Mouse (Mus musculus): ENCODE data around the gene Aatk. TPM values are rescaled to one million over a fixed set of nuclear protein-coding genes. Genes with fewer than 3 reads are reported as not detected.

Gene Aatk
- total RNA-seq (2014; rRNA removed; ENCODE audit: low replicate concordance) (4.7 and 22.1 TPM in 2 replicates), polyA plus RNA-seq (2015; fragmentation: Nextera tagmentation; extraction: Ambion mirVana) (0.63 and 0.71 TPM in 2 replicates)

- Histone ChIP-seq H3K4me3 (ENCODE audit: low read depth, low read length) (peak within 1 kb of the TSS; percentile 45), H3K4me2 (ENCODE audit: low read depth, low read length) (peak within 1 kb of the TSS; percentile 73), H3K9me3 (replicated peaks; ENCODE audit: control insufficient read depth, low read length) (no peaks in the 10 kb centered on the region), H3K9ac (replicated peaks; ENCODE audit: low read depth, low read length) (peak within 1 kb of the TSS; percentile 34; the same call in 1 of the 2 replicates), H3K27me3 (ENCODE audit: control insufficient read depth, insufficient read depth, low read length) (peaks cover 42% of the 10 kb centered on the region), H3K36me3 (replicated peaks; ENCODE audit: control insufficient read depth, insufficient read depth, low read length) (no peaks in the 10 kb centered on the region), H3K27ac (ENCODE audit: low read depth) (no peak within 1 kb of the TSS), H3K4me1 (ENCODE audit: control insufficient read depth, insufficient read depth) (no peaks in the 10 kb centered on the region)
- TF ChIP-seq CTCF (IDR thresholded peaks at IDR 0.05; ENCODE audit: low read depth) (no peak), EP300 (IDR thresholded peaks at IDR 0.05; ENCODE audit: low read depth) (no peak)
- DNase-seq (ENCODE audit: low spot score) (no peak), ATAC-seq (ENCODE audit: insufficient read depth, low read depth) (no peak)
- 5% methylated on average over 46 of the region's 63 CpGs for WGBS
Measured at GRCm38 (mm10) chr11:120046553-120047191, at the start of gene Aatk. TSS of gene Aatk (minus strand) at chr11:120047167.

GRCm38 (mm10) chr11:120092817-120093591, 46.0 kb upstream of the Aatk start:
- Histone ChIP-seq H3K9me3 (replicated peaks; ENCODE audit: control insufficient read depth, low read length) (no peaks in the 10 kb centered on the region), H3K4me3 (ENCODE audit: low read depth, low read length) (no peak overlapping the region), H3K4me1 (ENCODE audit: control insufficient read depth, insufficient read depth) (peaks cover 7% of the 10 kb centered on the region), H3K36me3 (replicated peaks; ENCODE audit: control insufficient read depth, insufficient read depth, low read length) (peaks cover 62% of the 10 kb centered on the region), H3K4me2 (ENCODE audit: low read depth, low read length) (no peak overlapping the region), H3K27me3 (ENCODE audit: control insufficient read depth, insufficient read depth, low read length) (no peaks in the 10 kb centered on the region), H3K27ac (ENCODE audit: low read depth) (no peak overlapping the region), H3K9ac (replicated peaks; ENCODE audit: low read depth, low read length) (no peak overlapping the region)
- ATAC-seq (ENCODE audit: insufficient read depth, low read depth) = no peak
- TF ChIP-seq EP300 (IDR thresholded peaks at IDR 0.05; ENCODE audit: low read depth) (no peak), CTCF (IDR thresholded peaks at IDR 0.05; ENCODE audit: low read depth) (no peak)
- DNase-seq (ENCODE audit: low spot score) = no peak
- 79% methylated on average over 23 of the region's 23 CpGs for WGBS

GRCm38 (mm10) chr11:120090661-120091060, 43.7 kb upstream of the Aatk start:
- H3K36me3 ChIP-seq (replicated peaks; ENCODE audit: control insufficient read depth, insufficient read depth, low read length) = peaks cover 49% of the 10 kb centered on the region
- 89% methylated on average over 4 of the region's 4 CpGs for WGBS
- no peak overlapping the region for H3K4me3 ChIP-seq (ENCODE audit: low read depth, low read length)
- ATAC-seq (ENCODE audit: insufficient read depth, low read depth) (no peak), DNase-seq (ENCODE audit: low spot score) (no peak)
- H3K27me3 ChIP-seq (ENCODE audit: control insufficient read depth, insufficient read depth, low read length) = no peaks in the 10 kb centered on the region
- no peak overlapping the region for H3K9ac ChIP-seq (replicated peaks; ENCODE audit: low read depth, low read length)
- no peaks in the 10 kb centered on the region for H3K9me3 ChIP-seq (replicated peaks; ENCODE audit: control insufficient read depth, low read length)
- TF ChIP-seq EP300 (IDR thresholded peaks at IDR 0.05; ENCODE audit: low read depth) (no peak), CTCF (IDR thresholded peaks at IDR 0.05; ENCODE audit: low read depth) (no peak)
- H3K4me2 ChIP-seq (ENCODE audit: low read depth, low read length) = no peak overlapping the region
- no peak overlapping the region for H3K27ac ChIP-seq (ENCODE audit: low read depth)
- H3K4me1 ChIP-seq (ENCODE audit: control insufficient read depth, insufficient read depth) = no peaks in the 10 kb centered on the region

GRCm38 (mm10) chr11:120086702-120087152, 39.8 kb upstream of the Aatk start, which contains the start of gene Cep131:
TSS of gene Cep131 (minus strand) at chr11:120086827.
- peak within 1 kb of the TSS; percentile 95 for H3K4me2 ChIP-seq (ENCODE audit: low read depth, low read length)
- H3K9ac ChIP-seq (replicated peaks; ENCODE audit: low read depth, low read length) = peak within 1 kb of the TSS; percentile 87
- no peaks in the 10 kb centered on the region for H3K9me3 ChIP-seq (replicated peaks; ENCODE audit: control insufficient read depth, low read length)
- peak within 1 kb of the TSS; percentile 84 for H3K4me3 ChIP-seq (ENCODE audit: low read depth, low read length)
- no peaks in the 10 kb centered on the region for H3K4me1 ChIP-seq (ENCODE audit: control insufficient read depth, insufficient read depth)
- peak; percentile 99 for ATAC-seq (ENCODE audit: insufficient read depth, low read depth)
- peak within 1 kb of the TSS; percentile 43; the same call in 1 of the 2 replicates for H3K27ac ChIP-seq (ENCODE audit: low read depth)
- H3K27me3 ChIP-seq (ENCODE audit: control insufficient read depth, insufficient read depth, low read length) = no peaks in the 10 kb centered on the region
- DNase-seq (ENCODE audit: low spot score) = peak; percentile 97
- H3K36me3 ChIP-seq (replicated peaks; ENCODE audit: control insufficient read depth, insufficient read depth, low read length) = peaks cover 15% of the 10 kb centered on the region
- TF ChIP-seq EP300 (IDR thresholded peaks at IDR 0.05; ENCODE audit: low read depth) (no peak), CTCF (IDR thresholded peaks at IDR 0.05; ENCODE audit: low read depth) (no peak)
- WGBS = under 1% methylated on average over 36 of the region's 42 CpGs

DNA sequence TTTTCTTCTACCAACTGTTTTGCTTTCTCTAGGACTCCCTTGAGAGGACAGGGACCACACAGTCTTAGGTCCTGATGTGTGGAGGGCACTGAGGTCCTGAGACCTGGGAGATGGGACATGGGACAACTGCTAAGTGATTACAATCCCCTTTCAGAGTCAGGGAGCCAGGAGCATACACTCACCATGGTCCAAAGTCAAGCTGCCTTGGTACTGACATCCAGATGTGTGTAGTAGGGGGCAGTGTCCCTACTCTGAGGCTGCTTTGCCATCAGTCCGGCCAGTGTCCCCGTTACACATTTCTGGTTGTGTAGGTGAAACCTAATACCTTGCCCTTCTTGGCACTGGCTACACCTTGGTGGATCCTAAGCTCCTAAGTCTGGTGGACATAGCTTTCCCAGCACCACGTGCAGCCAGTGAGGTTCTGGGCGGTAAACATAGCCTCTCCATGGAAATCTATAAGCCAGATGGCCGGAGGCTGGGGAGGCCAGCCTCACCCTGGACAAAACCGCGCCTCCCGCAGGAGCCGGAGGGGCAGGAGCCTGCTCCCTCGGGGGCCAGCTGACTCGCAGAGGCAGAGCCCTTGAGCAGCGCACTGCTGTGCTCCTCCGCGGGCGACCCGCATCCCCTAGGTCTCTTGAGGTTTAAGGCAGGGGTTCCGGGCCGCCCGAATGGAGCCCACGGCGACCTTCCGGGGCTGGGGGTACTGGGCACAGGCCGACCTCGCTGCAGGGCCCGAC, 39.1 kb upstream of the Aatk start:
- no peaks in the 10 kb centered on the region for H3K4me1 ChIP-seq (ENCODE audit: control insufficient read depth, insufficient read depth)
- ATAC-seq (ENCODE audit: insufficient read depth, low read depth) (peak; percentile 40), DNase-seq (ENCODE audit: low spot score) (no peak)
- H3K4me2 ChIP-seq (ENCODE audit: low read depth, low read length) = peak overlapping the region; percentile 95
- peaks cover 12% of the 10 kb centered on the region for H3K36me3 ChIP-seq (replicated peaks; ENCODE audit: control insufficient read depth, insufficient read depth, low read length)
- peak overlapping the region; percentile 84 for H3K4me3 ChIP-seq (ENCODE audit: low read depth, low read length)
- H3K9ac ChIP-seq (replicated peaks; ENCODE audit: low read depth, low read length) = peak overlapping the region; percentile 87
- WGBS = under 1% methylated on average over 24 of the region's 25 CpGs
- no peaks in the 10 kb centered on the region for H3K27me3 ChIP-seq (ENCODE audit: control insufficient read depth, insufficient read depth, low read length)
- TF ChIP-seq CTCF (IDR thresholded peaks at IDR 0.05; ENCODE audit: low read depth) (no peak), EP300 (IDR thresholded peaks at IDR 0.05; ENCODE audit: low read depth) (no peak)
- H3K27ac ChIP-seq (ENCODE audit: low read depth) = peak overlapping the region; percentile 43; the same call in 1 of the 2 replicates
- H3K9me3 ChIP-seq (replicated peaks; ENCODE audit: control insufficient read depth, low read length) = no peaks in the 10 kb centered on the region

All from heart, postnatal 0 days (tissue).